Mouse (Mus musculus): ENCODE results near the gene Camsap1.

The Camsap1 gene

DNA sequence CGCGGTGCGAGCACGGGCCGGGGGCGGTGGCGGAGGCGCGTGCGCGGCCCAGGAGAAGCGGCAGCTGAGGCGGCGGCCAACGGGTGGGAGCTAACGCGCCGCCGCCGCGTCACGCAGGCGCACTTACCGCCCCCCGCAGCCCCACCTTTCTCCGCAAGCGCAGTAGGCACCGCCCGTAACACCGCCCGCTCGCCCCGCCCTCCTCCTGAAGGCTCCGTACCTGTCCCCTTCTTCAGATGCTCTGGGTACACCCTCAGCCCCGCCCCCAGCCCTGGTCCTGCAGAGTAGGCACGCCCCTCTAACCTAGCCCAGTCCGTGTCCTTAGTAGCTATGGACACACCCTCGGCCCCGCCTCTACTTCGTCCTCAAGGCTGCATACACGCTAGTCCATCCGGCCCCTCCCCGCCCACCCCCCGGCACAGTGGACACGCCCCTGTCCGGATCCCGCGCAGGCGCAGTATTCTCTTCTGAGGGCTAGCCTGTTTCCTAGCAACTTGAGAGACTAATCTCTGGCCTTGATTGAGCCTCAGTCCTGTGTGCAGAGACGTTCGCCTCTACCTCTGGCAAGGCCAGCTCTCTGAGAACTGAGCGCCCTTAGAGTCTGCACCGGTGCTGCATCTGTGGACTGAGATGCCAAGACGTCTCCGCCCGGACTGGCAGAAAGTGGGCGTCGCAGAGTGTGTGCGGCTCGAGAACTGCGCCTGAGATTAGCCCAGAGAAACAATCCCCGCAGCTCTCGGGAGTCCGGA is at the start of gene Camsap1:
TSS of gene Camsap1 (minus strand) at position 124 of the 749 bp plus-strand sequence.
- peak; percentile 98 for DNase-seq (ENCODE audit: low read depth)

DNA sequence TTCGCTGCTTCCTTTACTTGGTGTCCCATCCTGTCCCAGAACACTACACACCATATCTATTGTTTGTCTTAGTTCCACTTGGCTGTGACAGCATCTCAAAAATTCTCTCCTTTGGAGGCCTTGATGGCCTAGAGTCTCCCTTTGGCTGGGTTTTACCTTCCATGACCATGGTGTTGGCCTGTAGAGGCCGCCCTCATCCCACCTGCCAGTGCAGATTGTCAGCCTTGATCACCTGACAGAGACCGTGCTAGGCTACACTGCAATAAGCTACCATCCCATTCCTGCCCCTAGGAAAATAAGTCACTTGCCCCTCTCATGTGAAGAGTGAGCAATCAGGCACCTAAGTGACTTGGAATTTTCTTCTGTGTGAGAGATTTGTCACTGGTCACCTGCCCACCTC is 47.2 kb upstream of the Camsap1 start:
- DNase-seq (ENCODE audit: low read depth): peak; percentile 24

DNA sequence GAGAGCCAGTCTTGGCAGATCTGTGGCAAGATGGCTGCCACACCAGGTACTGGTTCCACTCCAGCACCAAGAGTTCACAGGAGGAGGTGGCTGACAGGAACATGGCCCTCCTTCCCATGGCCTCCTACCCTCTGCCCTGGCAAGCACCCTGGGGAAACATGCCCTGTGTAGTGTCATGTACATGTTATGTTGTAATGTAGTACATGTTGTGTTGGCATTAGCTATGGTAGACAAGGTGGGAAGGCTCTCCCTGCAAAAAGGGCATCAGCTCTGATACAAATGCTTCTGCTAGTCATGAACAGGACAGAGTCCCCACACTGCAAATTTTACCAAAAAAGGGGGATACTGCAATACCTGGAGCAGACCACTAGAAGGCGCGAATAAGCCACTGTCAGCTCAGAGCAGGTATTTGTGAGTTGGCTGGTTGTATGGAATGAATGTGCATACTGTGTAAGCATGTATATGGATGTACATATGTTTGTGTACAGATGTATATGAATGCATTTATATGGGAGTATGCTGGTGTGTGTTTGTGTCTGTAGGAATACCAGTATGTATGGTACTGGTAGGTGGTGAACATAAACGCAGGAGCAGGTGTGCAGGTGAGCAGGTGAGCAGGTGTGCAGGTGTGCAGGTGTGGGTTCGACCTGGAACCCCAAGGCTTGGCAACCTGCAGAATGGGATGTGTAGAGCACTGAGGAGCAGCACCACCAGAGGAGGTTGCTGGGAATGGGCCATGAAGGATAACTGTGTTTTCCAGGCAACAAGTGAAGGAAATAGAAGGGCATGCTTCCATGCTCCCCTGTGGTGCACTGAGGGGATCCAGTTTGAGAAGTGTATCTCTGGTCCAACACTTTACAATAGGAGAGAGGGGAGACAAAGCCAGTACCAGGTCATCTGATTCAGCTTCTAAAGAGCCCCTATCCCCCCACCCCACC is 41.3 kb upstream of the Camsap1 start:
- DNase-seq (ENCODE audit: low read depth): peak; percentile 72

DNA sequence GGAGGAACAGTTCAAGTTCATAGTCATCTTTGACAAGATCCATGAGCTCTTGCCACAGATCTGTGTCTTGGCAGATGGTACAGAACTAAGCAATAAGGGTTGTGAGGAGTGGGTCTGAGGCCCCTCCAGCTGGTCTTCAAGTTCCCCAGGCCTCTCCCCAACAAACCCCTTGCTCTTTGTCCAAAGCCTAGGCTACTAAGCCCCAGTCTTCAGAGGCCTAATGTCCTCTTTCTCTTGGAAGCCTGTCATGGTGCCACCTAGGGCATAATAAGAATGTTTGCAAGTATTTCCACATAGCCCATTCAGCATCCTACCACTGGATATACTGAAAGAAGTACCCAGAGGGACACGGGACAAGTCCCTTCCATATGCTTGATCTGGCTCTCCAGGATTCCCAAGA is 39.5 kb upstream of the Camsap1 start:
- no peak for DNase-seq (ENCODE audit: low read depth)

DNA sequence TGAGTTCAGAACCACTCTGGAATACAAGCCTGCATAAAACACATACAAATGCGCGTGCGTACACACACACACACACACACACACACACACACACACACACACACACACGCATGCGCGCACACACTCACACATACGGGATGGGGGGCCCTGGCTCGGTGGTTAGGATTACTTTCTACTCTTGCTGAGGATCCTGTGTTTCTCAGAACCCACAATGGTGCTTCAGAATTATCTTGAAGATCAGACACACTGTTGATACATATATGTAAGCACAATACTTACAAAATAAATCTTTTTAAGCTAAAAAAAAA is 39.1 kb upstream of the Camsap1 start:
- DNase-seq (ENCODE audit: low read depth): no peak

DNA sequence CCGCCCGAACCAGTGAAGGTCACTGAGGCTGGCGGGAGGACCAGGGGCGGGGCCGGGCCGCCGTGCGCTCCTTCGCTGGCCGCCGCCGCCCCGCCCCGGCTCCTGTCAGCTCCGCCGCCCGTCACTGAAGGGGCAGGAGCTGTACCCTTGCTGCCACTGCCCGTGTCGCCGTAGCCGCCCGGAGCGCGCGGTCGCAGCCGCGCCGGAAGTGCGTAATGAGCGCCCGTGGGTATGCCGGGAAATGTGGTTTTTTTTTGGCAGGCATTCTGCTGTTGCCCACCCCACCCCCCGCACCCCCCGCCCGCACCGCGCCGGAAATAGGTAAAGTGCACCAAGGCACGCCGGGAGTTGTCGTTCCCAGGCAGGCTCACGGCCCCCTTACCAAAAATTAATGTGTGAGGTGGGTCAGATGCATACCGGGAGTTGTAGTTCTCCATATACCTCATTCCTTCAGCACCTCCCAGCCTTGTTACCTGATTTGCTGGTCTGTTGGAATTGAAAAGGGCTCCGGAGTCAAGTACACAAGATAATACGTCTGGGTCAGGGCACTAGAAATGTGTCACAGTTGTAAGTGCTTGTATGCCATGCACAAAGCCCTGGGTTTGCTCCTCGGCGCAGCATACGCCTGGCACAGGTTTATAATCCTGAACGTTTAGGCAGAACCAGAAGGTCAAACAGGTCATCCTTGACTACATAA is 38.6 kb upstream of the Camsap1 start, which contains the start of gene Ubac1:
TSS of gene Ubac1 (minus strand) at position 187 of the 697 bp plus-strand sequence.
- DNase-seq (ENCODE audit: low read depth): peak; percentile 93

DNA sequence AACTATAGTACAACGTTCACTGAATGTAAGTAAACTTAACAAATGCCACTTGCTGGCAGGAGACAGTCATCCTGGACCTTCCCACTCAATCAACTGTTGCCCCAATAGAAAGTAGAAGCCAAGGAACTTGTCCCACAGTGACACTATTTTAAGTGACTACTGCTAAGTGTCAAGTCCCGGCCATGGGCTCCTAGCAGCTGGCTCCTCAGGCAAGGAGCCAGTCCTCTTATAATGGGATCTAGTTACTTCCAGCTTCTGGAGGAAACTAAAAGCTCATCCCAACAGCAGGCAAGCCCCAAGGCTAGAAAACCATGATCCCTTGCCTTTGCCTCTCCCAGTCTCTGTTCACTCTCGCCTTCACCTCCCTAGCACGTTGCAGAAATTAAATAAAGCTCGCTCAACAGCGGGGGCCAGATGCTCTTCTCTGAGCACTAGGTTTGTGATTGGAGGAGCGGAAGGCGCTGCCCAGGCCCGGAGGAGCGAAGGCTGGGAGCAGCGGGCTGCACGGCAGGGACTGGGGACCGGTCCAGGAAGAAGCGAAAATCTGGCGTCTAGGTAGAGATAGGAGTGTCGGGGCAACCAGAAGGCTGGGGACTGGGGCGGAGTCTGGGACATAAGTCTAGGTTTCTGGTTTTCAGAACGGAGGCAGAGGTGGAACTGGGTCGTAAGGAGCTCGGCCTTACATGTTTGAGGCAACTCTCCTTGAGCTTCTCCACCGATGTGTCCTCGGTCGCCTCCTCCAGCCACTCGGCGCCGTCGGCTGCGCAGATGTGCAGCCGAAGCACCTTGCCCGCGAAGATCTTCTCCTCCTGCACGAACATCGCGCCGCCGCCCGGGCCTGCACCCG is 37.9 kb upstream of the Camsap1 start:
- DNase-seq (ENCODE audit: low read depth): no peak

DNA sequence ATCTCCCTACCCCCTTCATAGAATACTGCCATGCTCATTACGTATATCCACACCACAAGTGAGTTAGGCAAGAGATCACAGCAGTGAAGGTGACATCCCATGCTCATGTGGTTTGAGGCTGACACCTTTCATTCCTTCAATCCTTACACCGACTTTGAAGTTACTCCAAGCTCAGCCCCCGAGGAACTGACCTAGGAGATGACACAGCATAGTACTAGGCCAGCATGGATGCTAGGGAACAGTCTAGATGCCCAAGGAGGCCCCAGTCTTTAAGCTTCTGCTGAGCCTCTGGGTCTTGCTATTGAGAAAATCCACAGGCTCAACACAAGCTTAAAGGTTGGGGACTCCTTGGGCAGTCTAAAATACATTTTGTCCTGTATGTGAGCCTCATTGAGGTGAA is 36.8 kb upstream of the Camsap1 start:
- DNase-seq (ENCODE audit: low read depth): no peak

DNA sequence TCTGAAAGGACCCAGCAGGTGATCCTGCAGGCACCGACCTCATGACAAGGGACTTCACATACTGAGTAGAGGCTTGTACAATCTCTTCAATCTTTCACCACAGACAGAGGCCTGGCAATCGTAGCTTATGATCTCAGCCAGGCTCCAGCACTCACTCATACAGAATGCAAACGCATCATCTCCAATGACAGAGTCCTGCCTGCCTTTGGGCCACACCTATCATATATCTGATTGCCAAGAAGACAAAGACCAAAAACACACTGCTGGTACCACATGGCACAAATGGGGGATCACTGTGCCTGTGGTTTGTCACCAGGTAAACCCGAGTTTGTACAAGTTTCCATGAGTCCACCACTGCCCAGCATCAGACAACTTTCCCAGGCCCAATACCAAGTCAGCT is 34.2 kb upstream of the Camsap1 start:
- no peak for DNase-seq (ENCODE audit: low read depth)

DNA sequence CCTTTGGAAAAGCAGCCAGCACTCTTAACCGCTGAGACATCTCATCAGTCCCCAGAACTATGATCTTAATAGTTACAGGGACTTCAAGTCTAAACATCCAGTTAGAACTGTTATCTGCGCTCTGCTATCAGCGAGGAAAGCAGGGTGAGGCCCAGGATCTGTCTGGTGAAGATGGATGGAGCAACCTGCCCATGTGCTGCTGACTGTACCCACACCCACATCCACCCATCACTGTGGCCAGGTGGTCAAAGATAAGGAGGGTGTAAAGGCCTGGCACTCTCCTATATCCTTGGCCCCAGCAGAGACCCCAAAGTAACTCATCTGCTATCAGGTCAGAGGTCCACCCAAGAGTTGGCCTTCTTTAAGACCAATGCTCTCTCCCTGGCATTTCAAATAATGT is 30.6 kb upstream of the Camsap1 start:
- DNase-seq (ENCODE audit: low read depth): no peak

DNA sequence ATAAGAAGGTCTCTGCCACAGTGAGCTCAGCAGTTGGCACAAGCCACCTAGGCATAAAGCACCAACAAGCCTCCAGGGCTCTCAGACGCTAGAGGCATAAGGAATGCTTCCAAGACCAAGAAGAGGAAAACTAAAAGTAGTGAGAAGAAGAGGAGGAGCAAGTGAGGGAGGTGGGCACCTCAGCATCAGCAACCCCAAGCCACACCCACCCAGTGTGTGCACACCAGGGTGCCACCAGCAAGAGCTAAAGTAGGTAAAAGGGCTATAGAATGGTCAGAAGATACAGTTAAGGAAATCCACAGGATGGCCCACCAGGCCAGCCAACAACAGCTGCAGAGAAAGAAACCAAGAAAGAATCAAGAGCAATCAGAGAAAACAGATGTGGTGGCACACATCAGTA is 28.3 kb upstream of the Camsap1 start:
- DNase-seq (ENCODE audit: low read depth): no peak

DNA sequence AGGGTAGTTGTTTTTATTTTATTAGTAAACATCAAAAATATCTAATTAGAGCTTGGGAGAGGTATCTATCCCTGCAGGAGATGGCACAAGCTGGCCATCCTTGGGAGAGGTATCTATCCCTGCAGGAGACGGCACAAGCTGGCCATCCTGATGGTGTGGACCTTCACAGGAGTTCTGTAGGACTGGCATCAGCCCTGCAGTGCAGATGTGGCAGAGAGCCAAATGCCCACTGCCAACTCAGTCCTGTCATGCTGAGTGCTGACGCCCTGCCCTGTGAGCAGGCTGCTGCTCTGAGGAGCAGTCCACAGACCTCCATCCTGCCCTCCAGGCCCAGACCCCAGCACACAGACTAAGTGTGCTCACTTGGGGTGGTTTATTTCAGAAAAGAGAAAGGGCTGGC is 18.9 kb upstream of the Camsap1 start:
- DNase-seq (ENCODE audit: low read depth): no peak

DNA sequence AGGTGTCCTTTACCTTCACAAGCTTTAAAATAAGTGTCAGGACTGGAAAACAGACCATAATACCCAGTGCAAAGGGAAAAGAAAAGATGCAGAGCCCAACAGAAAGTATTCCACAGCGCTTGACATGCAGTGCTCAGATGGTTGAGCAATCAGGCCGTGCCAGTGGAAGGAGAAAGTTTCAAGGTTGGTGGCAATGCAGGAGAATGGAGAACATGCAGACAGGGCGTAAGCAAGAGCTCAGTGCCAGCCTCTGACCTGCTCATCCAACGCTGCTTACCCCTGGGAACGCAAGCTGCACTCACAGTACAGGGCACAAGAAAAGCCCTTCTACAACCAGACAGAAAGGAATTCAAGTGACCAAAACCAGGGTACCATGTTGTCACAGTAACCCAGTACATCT is 18.1 kb upstream of the Camsap1 start:
- no peak for DNase-seq (ENCODE audit: low read depth)

DNA sequence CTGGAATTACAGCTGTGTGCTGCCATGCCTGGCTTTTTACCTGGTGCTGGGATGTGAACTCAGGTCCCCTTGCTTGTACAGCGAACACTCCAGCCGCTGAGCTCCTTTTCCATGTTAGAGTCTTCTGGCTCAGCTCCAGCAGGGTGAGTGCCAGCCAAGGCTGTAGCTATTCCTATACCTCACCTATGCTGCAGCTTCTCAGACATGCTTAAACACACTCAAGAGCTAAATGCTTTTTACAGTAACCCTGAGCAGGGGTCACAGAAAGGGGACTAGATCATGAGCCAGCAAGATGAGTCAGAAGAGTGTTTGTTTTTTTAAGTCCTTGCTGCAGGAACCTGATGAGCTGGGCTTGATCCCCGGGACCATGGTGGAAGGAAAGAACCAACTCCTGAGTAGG is 14.6 kb upstream of the Camsap1 start:
- no peak for DNase-seq (ENCODE audit: low read depth)

DNA sequence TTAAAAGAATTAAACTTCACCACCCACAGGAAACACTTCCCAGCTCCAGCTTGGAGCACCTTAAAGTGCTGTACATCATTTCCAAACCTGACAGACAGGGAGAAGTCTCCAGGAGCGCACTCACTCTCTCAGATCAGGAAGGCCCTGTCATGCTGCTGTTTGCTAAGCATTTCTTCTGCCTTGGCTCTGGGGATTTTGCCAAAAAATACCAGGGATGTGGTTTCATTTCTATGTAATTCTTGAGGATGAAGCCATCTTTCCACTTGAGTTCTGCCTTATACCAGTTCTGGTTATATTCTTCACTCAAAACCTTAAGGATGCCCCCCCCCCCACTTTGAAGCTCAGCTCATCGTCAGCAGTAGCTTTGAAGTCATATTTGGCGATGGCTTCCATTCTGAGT is 11.7 kb upstream of the Camsap1 start:
- no peak for DNase-seq (ENCODE audit: low read depth)

DNA sequence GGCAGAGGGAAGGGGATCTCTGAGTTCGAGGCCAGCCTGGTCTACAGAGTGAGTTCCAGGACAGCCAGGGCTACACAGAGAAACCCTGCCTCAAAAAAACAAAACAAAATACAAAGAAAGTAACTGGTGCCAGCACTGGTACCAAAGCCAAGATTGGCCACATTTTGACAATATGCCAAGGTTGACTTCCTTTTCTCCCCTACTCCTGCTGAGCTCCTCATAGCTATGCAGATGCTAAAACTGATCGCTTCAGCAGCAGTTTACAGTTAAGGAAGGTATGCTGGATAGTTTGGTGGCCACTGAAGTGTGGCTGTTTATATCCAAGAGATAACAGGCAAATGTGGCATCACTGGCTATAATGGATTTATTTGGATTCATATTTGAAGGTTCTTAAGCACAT is 9.2 kb upstream of the Camsap1 start:
- DNase-seq (ENCODE audit: low read depth): no peak

DNA sequence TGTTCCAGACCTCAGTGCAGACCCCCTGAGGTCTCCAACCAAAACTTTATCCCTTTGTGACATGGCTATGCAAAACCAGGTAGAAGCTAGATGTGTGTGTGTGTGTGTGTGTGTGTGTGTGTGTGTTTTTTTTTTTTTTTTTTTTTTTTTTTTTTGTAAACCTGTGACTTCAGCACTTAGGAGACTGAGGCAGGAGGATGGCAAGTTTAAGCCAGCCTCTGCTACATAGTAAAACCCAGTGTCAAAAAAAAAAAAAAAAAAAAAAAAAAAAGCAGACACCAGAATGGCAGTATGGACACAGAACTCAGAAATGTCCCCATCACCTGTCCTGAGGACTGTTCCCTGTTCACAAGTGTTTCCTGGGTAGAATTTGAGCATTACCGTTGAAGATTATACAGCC is 6.6 kb upstream of the Camsap1 start:
- DNase-seq (ENCODE audit: low read depth): no peak

DNA sequence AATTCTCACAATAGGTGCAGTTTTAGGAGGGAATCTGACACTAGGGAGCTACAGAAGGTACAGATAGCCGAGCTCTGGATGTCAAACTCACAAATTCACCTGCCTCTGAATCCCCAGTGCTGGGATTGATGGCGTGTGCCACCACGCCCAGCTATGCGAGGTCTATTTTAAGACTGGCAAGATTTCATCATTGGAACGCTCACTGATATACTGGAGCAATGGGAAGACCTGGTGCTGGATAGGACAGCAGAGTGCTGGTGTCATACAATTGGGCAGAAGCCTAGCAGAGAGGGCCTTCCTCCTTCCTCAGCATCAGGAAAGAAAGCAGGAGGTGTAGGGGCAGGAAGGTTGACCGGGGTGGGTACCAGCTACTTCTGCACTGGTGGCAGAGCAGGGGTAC is 4.7 kb upstream of the Camsap1 start:
- no peak for DNase-seq (ENCODE audit: low read depth)

DNA sequence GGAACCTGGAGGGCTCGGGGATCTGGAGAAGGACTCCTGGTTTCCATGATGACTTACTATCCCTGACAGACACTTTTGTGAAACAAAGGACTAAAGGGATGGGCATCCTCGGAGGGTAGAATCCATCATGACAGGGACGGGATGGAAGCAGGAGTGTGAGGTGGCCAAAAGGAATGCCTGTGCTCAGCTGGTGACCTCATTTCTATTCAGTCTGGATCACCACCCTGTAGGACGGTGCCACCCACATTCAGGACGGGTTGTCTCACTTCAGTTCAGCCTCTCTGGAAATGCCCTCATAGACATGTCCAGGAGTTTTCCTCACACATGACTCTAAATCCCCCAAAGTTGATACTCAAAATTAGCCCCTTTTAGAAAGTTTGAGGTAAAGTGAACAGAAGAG is 3.5 kb upstream of the Camsap1 start:
- DNase-seq (ENCODE audit: low read depth): no peak

DNA sequence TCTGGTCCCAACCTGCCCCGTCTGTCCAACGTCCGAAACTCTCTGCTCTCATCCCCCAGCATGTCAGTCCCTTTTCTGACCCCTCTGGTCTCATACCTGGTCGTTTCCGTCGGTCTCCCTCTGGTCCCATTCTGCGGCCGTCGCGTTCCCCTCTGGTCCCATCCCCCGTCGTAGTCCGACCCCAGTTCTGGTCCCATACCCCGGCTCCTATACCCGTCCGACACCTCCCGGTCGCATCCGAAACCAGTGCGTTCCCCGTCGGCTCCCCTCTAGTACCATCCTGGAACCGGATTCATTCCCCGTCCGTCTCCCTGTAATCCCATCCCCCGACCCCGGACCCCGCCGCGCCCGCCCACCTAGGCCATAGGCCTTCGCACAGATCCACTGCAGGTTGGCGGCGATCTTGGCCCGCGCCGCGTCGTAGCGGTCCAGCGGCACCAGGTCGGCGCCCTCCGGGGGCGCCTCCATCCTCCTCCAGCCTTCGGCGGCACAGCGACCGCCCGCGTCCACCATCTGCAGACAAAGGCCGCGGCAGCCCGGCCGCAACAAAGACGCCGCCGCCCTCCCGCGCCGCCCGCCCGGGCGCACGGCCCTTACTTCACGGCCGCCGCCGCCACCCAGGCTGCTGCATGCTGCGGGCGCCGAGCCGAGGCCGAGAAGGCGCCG is 523 bp downstream of the Camsap1 start:
- peak; percentile 50 for DNase-seq (ENCODE audit: low read depth)

DNA sequence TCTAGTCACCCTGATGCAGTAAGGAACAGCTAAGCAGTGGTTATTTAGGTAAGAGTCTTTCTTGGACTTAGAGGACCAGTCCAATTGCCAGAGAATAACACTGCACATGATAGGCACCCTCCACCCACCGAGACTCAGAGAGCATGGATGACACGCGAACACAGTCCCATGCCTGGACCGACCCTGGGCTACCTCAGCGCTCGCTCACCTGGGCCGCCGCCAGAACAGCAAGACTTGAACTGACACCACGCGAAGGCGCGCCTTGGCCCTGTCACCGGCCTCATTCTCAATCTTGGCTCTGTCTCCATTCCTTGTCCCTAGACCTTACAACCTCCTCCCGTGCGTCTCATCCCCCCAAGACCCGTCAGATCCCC is 1.0 kb downstream of the Camsap1 start:
- peak; percentile 49 for DNase-seq (ENCODE audit: low read depth)

Measured in naive thymus-derived CD4-positive, alpha-beta T cell, adult 2 months (primary cell).